Mouse (Mus musculus) R1 (cell line): Measurements from ENCODE around the gene Arid1b.

Experiments
- DNase-seq: peaks from one replicate; pipeline ENCODE4 v3.0.0-alpha.2; 2018; ENCODE audit warnings: low read depth, low spot score

The Arid1b gene

GRCm38 (mm10) chr17:4993840-4994503 lies at the start of gene Arid1b:
TSS of gene Arid1b (plus strand) at chr17:4994332.
- peak; percentile 80 for DNase-seq

GRCm38 (mm10) chr17:4945311-4945751 lies 48.8 kb upstream of the Arid1b start:
- DNase-seq: no peak

GRCm38 (mm10) chr17:4945871-4946331 lies 48.2 kb upstream of the Arid1b start:
- DNase-seq: peak; percentile 32

- peak; percentile 27 for DNase-seq
Observed at GRCm38 (mm10) chr17:4946421-4946974, 47.6 kb upstream of the Arid1b start.

GRCm38 (mm10) chr17:4947013-4947412 lies 47.1 kb upstream of the Arid1b start:
- peak; percentile 40 for DNase-seq

GRCm38 (mm10) chr17:4947439-4947838 lies 46.7 kb upstream of the Arid1b start:
- DNase-seq: no peak

- DNase-seq: peak; percentile 97
Observed at GRCm38 (mm10) chr17:4948501-4948900, 45.6 kb upstream of the Arid1b start.

GRCm38 (mm10) chr17:4954431-4954830 lies 39.7 kb upstream of the Arid1b start:
- no peak for DNase-seq

GRCm38 (mm10) chr17:4964192-4964877 lies 29.8 kb upstream of the Arid1b start:
- DNase-seq: peak; percentile 86

GRCm38 (mm10) chr17:4967201-4967600 lies 26.9 kb upstream of the Arid1b start:
- DNase-seq: peak; percentile 58

GRCm38 (mm10) chr17:4968035-4968434 lies 26.1 kb upstream of the Arid1b start:
- DNase-seq: no peak

- DNase-seq: peak; percentile 46
Observed at GRCm38 (mm10) chr17:4968878-4969277, 25.3 kb upstream of the Arid1b start.

- no peak for DNase-seq
Observed at GRCm38 (mm10) chr17:4972261-4972660, 21.9 kb upstream of the Arid1b start.

- no peak for DNase-seq
Observed at GRCm38 (mm10) chr17:4974736-4975135, 19.4 kb upstream of the Arid1b start.

GRCm38 (mm10) chr17:4980151-4980550 lies 14.0 kb upstream of the Arid1b start:
- DNase-seq: no peak

- peak; percentile 23 for DNase-seq
Observed at GRCm38 (mm10) chr17:4982819-4983218, 11.3 kb upstream of the Arid1b start.

GRCm38 (mm10) chr17:4984691-4985090 lies 9.4 kb upstream of the Arid1b start:
- DNase-seq: peak; percentile 72

GRCm38 (mm10) chr17:4990911-4991560 lies 3.1 kb upstream of the Arid1b start:
- DNase-seq: no peak

GRCm38 (mm10) chr17:4991600-4991999 lies 2.5 kb upstream of the Arid1b start:
- DNase-seq: no peak

GRCm38 (mm10) chr17:4993497-4993839 lies 664 bp upstream of the Arid1b start:
- no peak for DNase-seq

- DNase-seq: no peak
Observed at GRCm38 (mm10) chr17:4994504-4994812, 326 bp downstream of the Arid1b start.

- DNase-seq: peak; percentile 60
Observed at GRCm38 (mm10) chr17:4994813-4995560, 855 bp downstream of the Arid1b start.
